Mouse (Mus musculus) heart, postnatal 0 days (tissue): ENCODE data around the gene Agap3.

Experiments
- CTCF ChIP-seq: IDR thresholded peaks from 2 replicates; pipeline ENCODE4 v1.5.1; 2016; ENCODE audit warnings: antibody characterized with exemption, control low read depth, low read depth
- EP300 ChIP-seq: IDR thresholded peaks from 2 replicates; pipeline ENCODE4 v1.6.1; 2016; ENCODE audit warnings: antibody characterized with exemption, low read depth

- no peak for TF ChIP-seq CTCF
- TF ChIP-seq EP300, result no peak
These were observed 81.4 kb downstream of the Agap3 start for GRCm38 (mm10) chr5:24533391-24533790.
